Mouse (Mus musculus) kidney, postnatal 25 days (tissue): Measurements from ENCODE around the gene Stab2.
A peak's percentile ranks its signal among the peaks of the same experiment; 100 is the strongest.

Experiments used
- DNase-seq, 2 experiments: peaks; one replicate each; pipeline ENCODE4 v3.0.0; 2021; ENCODE audit warnings: mixed read lengths in 2 of 2

The Stab2 gene

GRCm38 (mm10) chr10:86824093-86824492 is 183.7 kb downstream of the Stab2 start:
- no peak for DNase-seq

- no peak for DNase-seq
Observed at GRCm38 (mm10) chr10:86821014-86821413, 186.8 kb downstream of the Stab2 start.

DNA sequence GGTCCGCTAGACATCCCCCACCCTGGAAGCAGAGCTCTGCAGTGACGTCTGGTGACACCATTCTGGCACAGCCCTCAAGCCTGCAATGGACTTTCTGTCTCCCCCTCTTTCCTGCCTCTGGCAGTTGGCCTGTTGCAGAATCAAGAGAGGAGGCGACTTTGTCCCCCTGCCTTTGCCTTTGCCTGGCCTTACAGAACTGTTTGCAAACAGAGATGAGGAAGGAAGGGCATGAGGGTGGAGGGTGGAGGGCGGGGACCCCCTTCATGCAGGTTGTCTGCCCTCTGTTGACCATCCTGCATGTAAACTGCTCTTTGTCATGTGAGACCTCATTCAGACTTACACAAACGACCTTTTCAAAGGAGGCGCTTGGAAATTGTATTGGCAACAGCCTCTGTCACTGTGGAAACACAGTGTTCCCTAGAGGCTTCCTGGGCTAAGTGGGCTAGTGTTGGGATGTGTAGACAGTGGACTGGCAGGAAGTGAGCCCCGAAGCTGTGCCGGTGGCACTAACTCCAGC is 188.1 kb downstream of the Stab2 start:
- no peak for DNase-seq

DNA sequence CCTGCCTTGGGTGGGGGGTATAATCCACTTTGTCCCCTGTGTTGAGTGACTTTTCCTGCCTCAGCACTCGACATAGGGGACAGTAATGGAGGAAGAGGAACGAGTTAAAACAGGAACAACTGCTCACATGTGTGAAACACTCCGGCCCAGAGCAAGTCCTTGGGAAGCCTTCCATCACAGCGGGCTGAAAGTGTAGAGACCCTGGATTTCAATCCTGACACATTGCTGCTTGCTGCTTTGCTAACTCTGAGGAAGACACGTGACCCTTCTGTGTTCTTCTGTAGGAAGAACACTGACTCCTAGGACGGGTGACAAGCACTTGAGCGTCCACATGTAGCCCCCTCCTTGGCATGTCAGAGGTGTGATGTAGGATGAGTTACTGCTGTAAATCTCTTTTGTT is 192.7 kb downstream of the Stab2 start:
- DNase-seq, result no peak

DNA sequence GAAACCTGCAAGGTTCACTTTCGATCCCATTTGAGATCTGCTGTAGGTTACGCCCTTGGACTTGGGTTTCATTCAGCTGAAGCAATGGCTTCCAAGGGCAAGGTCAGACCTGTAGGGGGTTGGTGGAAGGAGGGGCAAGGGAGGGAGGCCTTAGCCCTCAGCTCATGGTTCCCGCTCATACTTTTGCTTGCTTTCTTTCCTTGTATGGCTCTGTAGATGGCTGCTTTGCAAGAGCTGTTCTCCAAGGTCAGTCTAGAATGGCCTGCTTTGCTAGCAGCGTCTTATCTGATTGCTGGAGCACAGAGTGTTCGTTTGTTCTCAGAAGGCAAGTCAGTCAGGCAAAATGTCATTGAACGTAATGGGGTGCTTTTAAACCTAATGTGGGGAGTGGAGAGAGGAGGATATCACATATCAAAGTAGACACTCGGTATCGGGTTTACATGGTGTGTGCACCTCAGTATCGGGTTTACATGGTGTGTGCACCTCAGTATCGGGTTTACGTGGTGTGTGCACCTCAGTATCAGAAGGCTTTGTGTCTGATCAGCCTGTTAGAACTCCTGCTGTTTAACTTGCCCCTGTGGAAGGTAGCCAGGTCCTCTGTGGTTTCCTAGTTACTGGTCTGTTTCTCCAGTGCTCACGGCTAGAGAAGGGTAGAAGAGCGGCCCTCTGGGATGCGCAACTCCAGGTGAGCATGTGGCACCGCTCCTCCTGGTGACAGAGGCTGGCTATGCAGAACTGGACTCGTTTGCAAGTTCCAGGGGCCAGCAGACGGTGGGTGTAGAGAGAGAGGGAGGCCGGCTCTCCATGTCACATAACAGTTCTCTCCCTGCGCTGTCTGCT is 193.3 kb downstream of the Stab2 start:
- peak; percentile 11 to 56 for DNase-seq

- DNase-seq, result no peak
Observed at GRCm38 (mm10) chr10:86810612-86811011, 197.2 kb downstream of the Stab2 start.

- DNase-seq, result no peak
Observed at GRCm38 (mm10) chr10:86810000-86810399, 197.8 kb downstream of the Stab2 start.

GRCm38 (mm10) chr10:86808013-86808758 is 199.6 kb downstream of the Stab2 start:
- no peak for DNase-seq

GRCm38 (mm10) chr10:86807362-86807761 is 200.5 kb downstream of the Stab2 start:
- DNase-seq, result no peak

DNA sequence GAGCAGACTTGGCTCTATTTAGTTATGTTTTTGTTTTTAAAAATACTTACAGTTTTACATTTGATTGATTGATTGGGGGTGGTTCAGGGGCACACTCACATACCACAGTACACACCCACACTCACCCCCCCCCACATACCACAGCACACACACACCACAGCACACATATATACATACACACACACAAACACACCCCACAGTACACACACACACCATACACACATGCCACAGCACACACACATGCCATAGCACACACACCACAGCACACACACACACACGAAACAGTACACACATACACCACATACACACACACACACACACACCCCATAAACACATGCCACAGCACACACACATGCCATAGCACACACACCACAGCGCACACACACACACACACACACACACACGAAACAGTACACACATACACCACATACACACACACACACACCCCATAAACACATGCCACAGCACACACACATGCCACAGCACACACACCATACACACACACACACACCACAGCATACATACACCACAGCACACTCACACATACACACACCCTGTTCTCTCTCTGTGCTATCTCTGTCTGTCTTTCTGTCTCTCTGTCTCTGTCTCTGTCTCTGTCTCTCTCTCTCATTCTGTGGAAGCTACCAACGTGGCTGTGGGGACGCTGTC is 211.6 kb downstream of the Stab2 start:
- DNase-seq, result no peak

GRCm38 (mm10) chr10:86794794-86795535 is 212.9 kb downstream of the Stab2 start:
- no peak for DNase-seq

GRCm38 (mm10) chr10:86794196-86794595 is 213.6 kb downstream of the Stab2 start:
- no peak for DNase-seq

DNA sequence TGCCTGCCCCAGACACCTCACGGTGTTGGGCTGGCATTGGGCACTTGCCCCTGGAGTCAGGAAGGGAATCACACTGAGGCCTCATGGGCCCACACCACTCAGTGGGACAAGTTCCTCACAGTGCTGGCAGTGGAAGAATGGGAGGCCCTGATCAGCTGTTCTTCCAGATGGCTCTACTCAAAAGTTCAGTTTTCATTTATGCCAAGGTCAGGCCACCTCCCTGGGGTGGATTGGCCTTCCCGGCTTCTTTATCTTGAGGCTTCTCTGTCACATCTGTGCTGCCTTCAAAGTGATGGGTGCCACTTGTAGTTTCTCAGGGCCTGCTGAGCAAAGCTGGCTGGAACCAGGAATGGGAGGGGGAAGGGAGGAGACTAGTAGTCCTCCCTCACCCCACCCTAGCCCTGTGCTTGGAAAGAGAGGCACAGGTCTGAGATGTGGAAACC is 214.3 kb downstream of the Stab2 start:
- peak in 1 of 2 experiments; percentile 25 for DNase-seq

- DNase-seq, result no peak
Observed at GRCm38 (mm10) chr10:86791507-86792184, 216.2 kb downstream of the Stab2 start.
